Mouse (Mus musculus) neural tube, embryonic 10.5 days (tissue): ENCODE results near the gene Tiam1.

Experiments
- DNase-seq: peaks from one replicate; pipeline ENCODE4 v3.0.0-alpha.2; 2017; ENCODE audit warnings: low spot score; ENCODE audit errors: extremely low spot score

Tiam1 gene

DNA sequence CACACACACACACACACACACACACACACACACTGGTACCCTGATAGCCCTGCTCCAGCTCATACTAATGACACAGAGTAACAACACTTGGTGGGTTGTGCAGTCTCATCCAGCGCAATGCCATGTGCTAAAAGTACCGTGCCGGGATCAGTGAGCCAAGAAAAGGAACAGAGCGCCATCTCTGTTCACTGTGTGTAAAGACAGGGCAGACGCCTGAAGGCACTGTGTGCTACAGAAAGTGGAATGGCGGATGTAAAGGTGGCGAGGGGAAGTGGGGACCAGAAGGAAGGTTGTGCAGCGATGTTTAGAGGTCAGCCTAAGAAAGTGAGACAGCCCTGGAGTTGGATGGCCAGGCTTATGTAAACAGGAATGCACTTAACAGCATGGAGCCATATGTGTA lies 221.1 kb downstream of the Tiam1 start:
- no peak for DNase-seq

GRCm38 (mm10) chr16:89921370-89921769 lies 222.2 kb downstream of the Tiam1 start:
- no peak for DNase-seq

DNA sequence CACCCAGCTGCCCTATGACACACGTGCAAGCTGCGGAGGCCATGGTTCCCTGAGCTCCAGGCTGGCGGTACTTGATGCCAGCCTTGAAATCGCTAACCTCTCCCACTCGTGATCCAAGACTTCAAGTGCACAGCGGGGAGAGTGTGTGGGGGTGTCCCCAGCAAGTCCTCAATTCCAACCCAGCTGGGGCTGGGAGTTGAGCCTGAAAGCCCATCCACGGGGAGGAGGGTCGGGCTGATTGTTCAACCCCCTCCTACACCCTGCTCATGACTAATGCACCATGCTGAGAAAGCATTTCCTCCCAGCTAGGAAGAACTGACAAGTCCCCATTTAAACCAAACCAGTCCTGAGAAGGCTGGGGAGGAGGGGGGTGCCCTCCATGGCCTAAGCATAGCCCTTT lies 223.2 kb downstream of the Tiam1 start:
- DNase-seq, result no peak

GRCm38 (mm10) chr16:89917404-89917803 lies 226.2 kb downstream of the Tiam1 start:
- DNase-seq, result no peak

DNA sequence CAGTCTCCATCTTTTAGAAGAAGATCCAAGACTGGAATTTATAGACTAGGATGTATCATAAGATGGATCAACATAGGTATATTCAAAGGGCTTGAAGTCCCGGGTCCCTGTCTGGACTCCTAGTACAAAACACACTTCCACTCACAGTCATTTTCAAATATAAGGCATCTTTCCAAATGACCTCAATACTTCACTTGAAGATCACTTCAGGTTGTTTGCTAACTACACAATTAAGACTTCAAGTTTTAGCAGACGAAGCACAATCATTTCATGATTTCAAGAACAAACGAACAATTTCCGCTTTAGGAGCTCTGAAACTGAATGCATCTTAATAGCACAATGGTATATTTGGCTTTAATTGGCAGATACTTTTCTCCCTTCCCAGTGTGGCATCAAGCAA lies 228.6 kb downstream of the Tiam1 start:
- no peak for DNase-seq

DNA sequence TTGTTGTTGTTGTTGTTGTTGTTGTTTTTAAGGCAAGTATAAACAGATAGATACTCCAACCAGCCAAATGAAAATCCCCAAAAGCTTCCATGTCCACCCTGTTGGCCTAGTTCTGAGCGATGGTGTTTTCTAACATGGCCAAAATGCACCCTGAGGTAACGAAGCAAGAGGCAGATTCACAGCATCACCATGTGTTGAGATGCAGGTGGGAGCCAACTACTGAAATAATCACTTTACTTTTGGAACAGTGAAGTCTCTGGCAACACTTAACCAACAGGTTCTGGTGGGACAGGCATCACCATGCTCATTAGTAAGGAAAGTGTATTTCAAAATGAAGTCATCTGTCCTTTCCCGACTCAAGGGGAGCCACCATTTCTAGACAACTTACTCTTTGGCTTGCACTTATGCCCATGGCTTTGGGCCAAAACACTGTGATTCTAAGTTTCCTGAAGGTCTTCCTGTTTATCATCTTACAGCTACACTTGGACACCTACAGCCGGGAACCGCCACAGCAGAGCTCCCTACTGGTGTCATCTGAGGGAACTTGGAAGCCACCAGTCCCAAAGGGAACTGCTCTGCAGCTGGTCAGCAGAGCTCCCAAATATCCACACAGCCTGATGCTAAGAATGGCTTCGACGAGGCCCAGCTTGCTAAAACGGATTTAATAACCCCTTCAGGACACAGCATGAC lies 230.7 kb downstream of the Tiam1 start:
- DNase-seq, result no peak

DNA sequence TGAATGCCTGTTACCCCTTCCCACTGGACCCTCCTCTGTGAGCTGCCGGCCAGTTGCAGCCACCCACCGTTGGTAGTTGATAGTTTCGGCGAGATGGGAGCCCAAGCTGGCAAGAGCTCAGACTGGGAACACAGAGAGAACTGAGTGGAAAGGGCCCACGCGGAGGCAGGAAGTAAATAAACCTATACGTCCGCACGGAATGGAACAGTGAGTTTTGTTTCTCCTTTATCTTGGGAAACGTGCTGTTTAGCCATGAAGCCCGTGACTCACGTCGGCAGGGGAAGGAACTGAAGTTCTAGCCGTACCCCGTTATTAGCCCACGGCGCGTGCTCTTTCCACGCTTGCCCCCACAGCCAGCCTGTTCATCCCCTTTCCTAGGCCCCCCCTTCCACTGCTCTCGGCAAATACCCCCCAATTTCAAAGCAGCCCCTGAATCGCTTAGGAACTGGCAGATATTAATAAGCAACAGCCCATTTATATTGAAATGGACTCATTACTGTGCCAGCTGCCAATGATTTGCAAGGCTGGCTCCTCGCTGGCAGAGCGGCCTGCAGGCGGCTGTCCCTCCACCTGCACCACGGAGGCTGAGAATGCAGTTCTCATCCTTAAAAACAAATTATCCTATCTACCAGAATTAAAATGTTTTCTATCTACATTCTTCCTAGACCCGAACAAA lies 234.0 kb downstream of the Tiam1 start:
- DNase-seq, result no peak

- DNase-seq, result no peak
Observed at GRCm38 (mm10) chr16:89907651-89908050, 235.9 kb downstream of the Tiam1 start.

- DNase-seq, result no peak
Observed at GRCm38 (mm10) chr16:89906909-89907308, 236.7 kb downstream of the Tiam1 start.

- DNase-seq, result no peak
Observed at GRCm38 (mm10) chr16:89905730-89906305, 237.8 kb downstream of the Tiam1 start.

DNA sequence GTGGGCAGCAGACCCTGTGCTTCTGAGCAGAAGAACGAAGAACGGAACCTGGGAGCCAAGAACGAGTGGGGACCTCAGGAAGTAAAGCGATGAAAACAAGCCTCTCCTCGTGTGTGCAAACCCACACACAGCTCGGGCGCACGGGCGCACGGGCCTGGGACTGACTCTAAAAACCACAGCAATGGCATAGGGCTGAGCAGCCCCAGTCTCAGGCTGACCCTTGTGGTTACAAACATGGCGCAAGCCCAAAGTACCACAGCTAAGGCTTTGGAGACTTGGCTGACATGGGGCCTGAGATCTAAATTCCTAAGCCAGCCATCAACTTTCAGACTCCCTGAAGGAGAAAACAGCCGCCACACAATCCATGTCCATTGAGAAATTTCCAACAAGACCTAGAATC lies 239.4 kb downstream of the Tiam1 start:
- no peak for DNase-seq

DNA sequence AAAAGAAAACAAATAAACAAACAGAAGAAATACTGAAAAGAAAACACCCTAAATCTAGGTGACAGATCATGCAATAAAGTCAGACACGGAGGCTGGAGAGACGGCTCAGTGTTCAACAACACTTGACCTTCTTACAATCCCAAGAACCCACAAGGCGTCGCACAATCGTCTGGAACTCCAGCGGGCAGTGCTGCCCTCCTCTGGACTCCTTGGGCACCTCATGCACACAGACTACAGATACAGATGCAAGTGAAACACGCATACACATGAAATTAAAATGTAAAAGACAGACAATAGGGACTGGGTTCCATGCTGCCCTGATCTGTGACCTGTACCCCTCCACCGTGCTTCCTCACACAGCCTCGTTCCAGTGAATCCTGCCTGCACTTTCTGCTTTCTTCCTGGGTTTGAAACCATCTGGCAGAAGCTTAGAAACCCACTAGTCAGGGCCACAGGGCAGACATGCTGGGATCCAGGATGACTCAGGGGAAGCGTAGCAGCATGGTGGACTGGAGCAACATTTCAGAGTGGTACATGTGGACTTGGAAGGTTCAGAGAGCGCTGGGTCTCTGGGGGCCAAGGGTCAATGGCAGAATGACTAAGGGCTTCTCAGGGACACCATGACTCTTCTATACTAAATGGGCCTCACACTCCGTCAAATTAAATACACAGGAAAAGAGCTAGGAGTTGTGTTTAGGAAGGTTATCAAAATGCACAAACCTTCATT lies 240.8 kb downstream of the Tiam1 start:
- no peak for DNase-seq

GRCm38 (mm10) chr16:89900681-89901080 lies 242.9 kb downstream of the Tiam1 start:
- DNase-seq, result no peak

DNA sequence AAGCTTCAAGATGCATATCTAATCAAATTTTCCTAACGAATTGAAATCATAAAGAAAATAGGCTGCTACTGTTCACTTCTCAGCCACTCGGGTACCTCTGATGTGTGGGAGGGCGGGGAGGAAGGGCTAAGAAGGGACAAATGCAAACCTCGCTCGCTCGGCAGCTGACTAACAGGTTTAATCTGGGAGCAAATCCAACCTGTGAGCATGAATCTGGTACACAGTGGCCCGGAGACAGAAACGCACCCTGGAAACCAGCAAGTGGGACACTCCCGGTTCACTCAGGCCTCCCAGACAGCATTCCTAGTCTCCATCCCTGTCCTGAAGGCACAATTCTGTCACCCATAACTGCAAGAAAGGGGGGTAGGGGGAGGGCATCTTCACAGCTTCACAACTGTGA lies 244.4 kb downstream of the Tiam1 start:
- no peak for DNase-seq

- DNase-seq, result no peak
Observed at GRCm38 (mm10) chr16:89898299-89898625, 245.3 kb downstream of the Tiam1 start.

DNA sequence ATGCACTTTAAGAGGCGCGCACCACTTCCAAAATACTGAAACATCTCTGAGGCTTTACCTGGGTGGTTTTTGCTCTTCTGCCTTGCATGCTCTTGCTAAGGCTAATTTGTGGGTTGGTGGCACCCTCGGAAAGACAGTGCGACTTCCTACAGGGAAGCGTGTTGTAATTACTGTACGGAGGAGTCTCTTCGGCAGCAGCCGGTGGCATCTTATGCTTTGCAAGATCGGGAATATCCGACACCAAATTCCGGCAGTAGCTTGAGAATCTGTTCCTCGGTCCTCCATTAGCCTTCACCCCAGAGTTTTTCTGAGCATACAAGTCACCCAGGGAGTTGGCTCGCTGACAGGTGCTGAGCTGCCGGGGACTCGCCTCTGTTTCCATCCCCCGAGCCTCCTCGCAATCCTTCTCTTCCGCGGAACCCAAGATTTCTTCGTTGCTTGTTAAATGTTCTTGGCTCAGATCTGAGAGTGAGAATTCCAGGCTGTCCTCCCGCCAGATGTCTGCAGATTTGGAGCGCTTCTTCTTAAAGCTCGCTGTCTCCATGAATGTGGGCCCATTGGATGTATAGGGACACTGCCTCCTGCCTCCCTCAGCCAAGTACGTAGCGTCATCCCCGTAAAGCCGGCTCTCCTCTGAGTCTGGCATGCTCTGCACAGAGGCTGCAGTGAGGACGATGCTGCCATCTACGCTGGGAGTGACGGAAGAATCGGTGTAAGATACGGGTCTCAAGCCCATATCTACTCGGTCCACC lies 245.8 kb downstream of the Tiam1 start:
- no peak for DNase-seq

GRCm38 (mm10) chr16:89896885-89897546 lies 246.6 kb downstream of the Tiam1 start:
- DNase-seq, result no peak

DNA sequence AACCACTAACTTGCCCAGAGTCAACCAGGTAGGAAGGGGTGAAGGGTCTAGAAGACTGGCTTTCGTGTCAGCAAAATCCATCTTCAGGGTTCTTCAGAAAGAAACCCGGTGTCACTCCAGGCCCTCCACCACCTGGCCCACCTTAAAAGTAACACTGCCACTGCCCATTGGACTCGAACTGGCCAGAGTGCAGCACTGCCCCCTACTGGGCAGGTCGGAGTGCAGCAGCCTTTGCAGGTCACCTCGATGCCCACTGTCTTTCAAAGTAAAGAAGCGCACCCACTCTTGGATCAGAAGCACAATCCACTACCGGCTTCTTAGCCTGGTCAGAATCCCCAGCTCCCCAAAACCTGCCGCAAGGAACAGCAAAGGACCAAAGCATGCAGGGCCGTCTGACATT lies 247.2 kb downstream of the Tiam1 start:
- no peak for DNase-seq

- no peak for DNase-seq
Observed at GRCm38 (mm10) chr16:89895283-89895682, 248.3 kb downstream of the Tiam1 start.

DNA sequence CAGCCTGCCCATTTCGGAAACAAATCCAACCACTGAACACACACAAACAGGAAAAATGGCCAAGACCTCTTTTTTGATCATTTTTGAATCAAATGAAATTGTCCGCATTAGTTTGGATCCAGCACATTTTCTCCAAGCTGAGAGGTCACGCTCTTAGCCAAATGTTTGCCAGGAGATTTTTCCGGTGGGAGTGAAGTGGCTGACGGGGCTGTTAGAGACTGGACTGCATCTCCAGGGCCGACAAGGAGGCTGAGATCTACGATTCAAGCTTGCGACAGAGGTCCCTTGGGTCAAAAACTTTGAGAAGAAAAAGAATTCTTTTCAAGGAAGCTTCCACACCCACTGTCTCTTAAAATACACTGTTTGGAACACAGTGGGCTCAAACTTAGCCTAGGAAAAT lies 248.8 kb downstream of the Tiam1 start:
- DNase-seq, result no peak
